Mouse (Mus musculus) ES-Bruce4 (cell line): ENCODE results near the gene Wdfy1.

Experiments used
- CTCF ChIP-seq: IDR thresholded peaks from one replicate; pipeline ENCODE4 v1.8.1; 2011; ENCODE audit warnings: low read depth, low read length
- POLR2A ChIP-seq: IDR thresholded peaks from one replicate; pipeline ENCODE4 v1.8.1; 2011; ENCODE audit warnings: low read length; ENCODE audit not compliant: insufficient read depth

GRCm38 (mm10) chr1:79752015-79752695 is 23.8 kb downstream of the Wdfy1 start:
- no peak for TF ChIP-seq CTCF
- TF ChIP-seq POLR2A: no peak
